Mouse (Mus musculus) small intestine, adult 2 months (tissue): Measurements from ENCODE around the gene Lama5. TPM values are rescaled to one million over a fixed set of nuclear protein-coding genes. Genes with fewer than 3 reads are reported as not detected.

Experiments used
- H3K27ac ChIP-seq: fragments of 200-500 bp; 2 replicates; pipeline ENCODE4 v1.5.1; 2012; ENCODE audit warnings: low read depth, low read length, control low read depth, inconsistent platforms; ENCODE audit not compliant: insufficient read depth
- H3K27me3 ChIP-seq: fragments of 200-500 bp; 2 replicates; pipeline ENCODE4 v1.6.1; 2012; ENCODE audit warnings: mild to moderate bottlenecking, moderate library complexity, low read length, inconsistent platforms; ENCODE audit not compliant: control insufficient read depth, insufficient read depth
- H3K36me3 ChIP-seq: fragments of 200-500 bp; 2 replicates; pipeline ENCODE4 v1.6.1; 2012; ENCODE audit warnings: mild to moderate bottlenecking, low read length, control low read depth, inconsistent platforms; ENCODE audit not compliant: control insufficient read depth, insufficient read depth
- H3K4me1 ChIP-seq: fragments of 200-500 bp; 2 replicates; pipeline ENCODE4 v1.6.1; 2012; ENCODE audit warnings: low read length, inconsistent platforms, mixed read lengths; ENCODE audit not compliant: control insufficient read depth, insufficient read depth, insufficient read length
- H3K4me3 ChIP-seq: fragments of 200-500 bp; 2 replicates; pipeline ENCODE4 v1.5.1; 2012; ENCODE audit warnings: low read depth, mild to moderate bottlenecking, control low read depth, inconsistent platforms, low read length, moderate library complexity
- CTCF ChIP-seq: fragments of 200-500 bp; IDR thresholded peaks from 2 replicates; pipeline ENCODE4 v1.5.1; 2012; ENCODE audit warnings: low read depth, mild to moderate bottlenecking, control low read depth, inconsistent platforms, low read length, moderate library complexity, mixed read lengths; ENCODE audit not compliant: insufficient replicate concordance, insufficient read length; ENCODE audit errors: extremely low read depth
- POLR2A ChIP-seq: fragments of 200-500 bp; IDR thresholded peaks from 2 replicates; pipeline ENCODE4 v1.6.1; 2012; ENCODE audit warnings: low read depth, mild to moderate bottlenecking, control low read depth, inconsistent platforms, low read length, moderate library complexity
- WGBS: fragments of 180-500 bp; shearing (Covaris S2); methylation state at CpG from one replicate; pipeline ENCODE4 v1.1.7; 2018; 5-methylcytosine and 5-hydroxymethylcytosine counted together
- polyA plus RNA-seq: library from polyadenylated mRNA; depleted of rRNA; stranded (reverse); fragments of >200 nt; gene quantifications from 2 replicates; pipeline ENCODE4 v1.2.3, GENCODE M21; 2012

The Lama5 gene
- polyA plus RNA-seq, 1 experiment, result 41.7 TPM

GRCm38 (mm10) chr2:180228592-180228991 lies 2.9 kb upstream of the Lama5 start:
- no peak overlapping the region for H3K4me3 ChIP-seq
- no peaks in the 10 kb centered on the region for H3K36me3 ChIP-seq
- peak overlapping the region; percentile 43 for H3K27ac ChIP-seq
- TF ChIP-seq POLR2A, result no peak; the same call in 1 of the 2 replicates
- peak; percentile 12; the same call in 1 of the 2 replicates for TF ChIP-seq CTCF
- WGBS, result 34% methylated on average over 7 of the region's 7 CpGs
- H3K4me1 ChIP-seq, result peaks cover 21% of the 10 kb centered on the region
- peaks cover 11% of the 10 kb centered on the region for H3K27me3 ChIP-seq

DNA sequence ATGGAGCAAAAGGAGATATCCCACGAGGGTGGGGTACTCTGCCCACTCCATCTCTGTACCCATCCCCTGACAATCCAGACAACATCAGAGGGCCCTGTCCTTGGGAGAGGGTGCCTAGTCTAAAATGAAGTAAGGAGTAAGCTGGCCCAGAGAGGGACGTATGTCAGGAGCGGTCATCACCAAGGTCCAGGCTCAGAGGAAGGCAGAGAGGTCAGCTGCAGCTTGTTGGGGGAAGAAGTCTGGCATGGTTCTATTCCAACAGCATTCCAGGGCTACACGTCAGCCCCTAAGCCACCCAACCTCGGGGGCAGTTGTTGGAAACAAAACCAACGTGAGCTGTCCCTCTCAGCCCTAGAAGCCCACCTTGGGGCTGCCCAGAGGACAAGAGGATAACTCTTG lies 2.4 kb upstream of the Lama5 start:
- TF ChIP-seq POLR2A (no peak), CTCF (no peak)

DNA sequence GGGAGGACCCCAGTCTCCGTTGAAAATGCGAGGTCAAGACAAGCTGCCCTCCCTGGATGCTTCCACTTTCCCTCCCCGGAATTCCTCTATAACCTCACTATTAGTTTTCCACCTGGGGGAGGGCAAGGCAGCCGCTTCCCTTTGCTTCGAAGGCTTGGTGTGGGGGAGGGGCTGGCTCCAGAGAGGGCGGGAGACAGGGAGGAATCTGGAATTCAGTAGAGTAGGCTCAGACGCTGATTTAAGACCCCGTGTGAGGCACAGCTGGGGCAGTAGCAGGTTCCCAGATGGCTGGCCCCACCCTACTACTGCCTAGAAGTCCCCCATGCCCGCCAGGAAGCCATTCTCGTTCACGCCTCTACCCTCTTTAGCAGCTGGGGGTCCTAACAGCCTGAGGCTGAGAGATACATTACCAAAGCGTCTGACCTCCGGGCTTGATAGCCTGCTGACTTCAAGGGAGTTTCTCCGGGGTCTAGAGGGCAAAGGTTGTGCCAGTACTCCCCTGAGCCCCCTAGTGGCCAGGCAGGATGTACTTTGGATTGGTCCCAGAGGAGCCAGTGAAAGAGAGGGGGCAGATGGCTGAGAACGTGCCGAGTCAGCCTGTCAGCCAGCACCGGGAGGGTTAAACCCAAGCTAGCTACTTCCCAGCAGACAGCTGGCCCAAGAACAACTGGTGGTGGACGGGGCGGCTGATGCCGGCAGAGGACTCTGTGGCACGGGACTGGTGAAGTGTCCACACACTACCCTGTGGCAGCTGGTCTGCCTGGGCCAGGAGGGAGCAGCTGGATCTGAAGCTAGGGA lies 1.8 kb upstream of the Lama5 start:
- H3K4me3 ChIP-seq, result peak overlapping the region; percentile 44

More for the DNA sequence above, 2.4 kb upstream of the Lama5 start:
- peaks cover 11% of the 10 kb centered on the region for H3K27me3 ChIP-seq
- H3K4me1 ChIP-seq, result peaks cover 21% of the 10 kb centered on the region
- WGBS, result 58% methylated on average over 6 of the region's 6 CpGs
- peak overlapping the region; percentile 43 for H3K27ac ChIP-seq
- no peak overlapping the region for H3K4me3 ChIP-seq
- no peaks in the 10 kb centered on the region for H3K36me3 ChIP-seq

DNA sequence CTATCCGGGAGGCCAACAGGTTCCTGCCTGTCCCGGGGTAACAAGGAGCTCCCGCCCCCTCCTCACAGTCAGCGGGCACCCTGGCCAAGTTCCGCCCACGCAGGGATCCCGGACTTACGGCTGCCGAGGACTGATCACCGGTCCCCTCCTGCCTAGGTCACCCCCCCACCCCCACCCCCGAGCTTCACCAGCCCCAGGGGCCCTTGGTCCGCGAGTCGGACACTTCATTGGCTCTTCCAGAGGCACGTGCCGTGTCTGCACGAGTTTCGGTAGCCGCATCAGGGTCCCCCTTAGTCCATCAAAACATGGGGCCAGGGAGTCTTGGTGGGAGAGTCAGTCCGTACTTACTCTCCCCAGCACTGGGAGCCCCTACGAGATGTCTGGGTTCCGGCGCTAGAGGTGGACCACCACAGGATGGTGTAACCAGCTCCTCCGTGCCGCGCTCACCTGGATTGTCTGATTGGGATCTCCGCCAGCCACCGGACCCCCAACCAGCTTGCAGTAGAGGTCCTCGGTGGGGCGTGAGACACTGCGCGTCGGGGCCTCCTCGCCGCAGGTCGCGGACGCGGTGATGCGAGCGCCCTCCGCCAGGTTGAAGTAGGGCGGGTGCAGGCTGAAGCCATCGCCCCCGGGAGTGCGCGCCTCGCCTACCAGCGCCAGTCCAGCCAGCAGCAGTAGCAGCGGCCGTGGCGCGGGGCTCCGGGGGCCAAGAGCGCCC lies 456 bp downstream of the Lama5 start:
- TF ChIP-seq POLR2A (no peak), CTCF (no peak)
- peaks cover 11% of the 10 kb centered on the region for H3K27me3 ChIP-seq
- peaks cover 26% of the 10 kb centered on the region for H3K4me1 ChIP-seq
- WGBS, result under 1% methylated on average over 55 of the region's 55 CpGs
- no peaks in the 10 kb centered on the region for H3K36me3 ChIP-seq
- peak overlapping the region; percentile 41 for H3K27ac ChIP-seq
- peak overlapping the region; percentile 85 for H3K4me3 ChIP-seq

More for the DNA sequence above, 1.8 kb upstream of the Lama5 start:
- Histone ChIP-seq H3K27me3 (peaks cover 11% of the 10 kb centered on the region), H3K4me1 (peaks cover 21% of the 10 kb centered on the region), H3K36me3 (no peaks in the 10 kb centered on the region), H3K27ac (peak overlapping the region; percentile 43)
- WGBS, result 3% methylated on average over 21 of the region's 21 CpGs
- no peak for TF ChIP-seq POLR2A
- TF ChIP-seq CTCF, result peak; percentile 73; the same call in 1 of the 2 replicates

DNA sequence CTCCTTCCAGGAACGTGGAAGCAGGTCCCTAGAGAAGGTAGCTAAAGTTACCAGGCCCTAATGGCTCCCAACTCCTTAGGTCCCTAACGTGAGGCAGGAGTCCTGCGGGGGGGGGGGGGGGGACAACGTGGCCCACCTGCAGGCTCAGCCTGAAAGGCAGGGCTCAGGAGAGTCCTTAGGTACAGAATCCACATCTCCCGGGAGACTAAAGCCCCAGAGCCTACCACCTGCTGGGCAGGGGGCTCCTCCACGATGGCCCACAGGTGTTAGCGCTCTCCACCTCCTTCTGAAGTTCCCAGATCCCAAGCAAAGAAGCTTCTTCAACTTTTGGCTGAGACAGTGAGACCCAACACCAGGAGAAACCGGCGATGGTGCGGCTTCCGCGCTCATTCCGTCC lies 1.0 kb downstream of the Lama5 start:
- Histone ChIP-seq H3K27me3 (peaks cover 11% of the 10 kb centered on the region), H3K27ac (no peak overlapping the region), H3K4me3 (peak overlapping the region; percentile 85), H3K36me3 (no peaks in the 10 kb centered on the region), H3K4me1 (peaks cover 26% of the 10 kb centered on the region)
- TF ChIP-seq CTCF, result no peak
- no peak for TF ChIP-seq POLR2A
- WGBS, result 7% methylated on average over 13 of the region's 13 CpGs

DNA sequence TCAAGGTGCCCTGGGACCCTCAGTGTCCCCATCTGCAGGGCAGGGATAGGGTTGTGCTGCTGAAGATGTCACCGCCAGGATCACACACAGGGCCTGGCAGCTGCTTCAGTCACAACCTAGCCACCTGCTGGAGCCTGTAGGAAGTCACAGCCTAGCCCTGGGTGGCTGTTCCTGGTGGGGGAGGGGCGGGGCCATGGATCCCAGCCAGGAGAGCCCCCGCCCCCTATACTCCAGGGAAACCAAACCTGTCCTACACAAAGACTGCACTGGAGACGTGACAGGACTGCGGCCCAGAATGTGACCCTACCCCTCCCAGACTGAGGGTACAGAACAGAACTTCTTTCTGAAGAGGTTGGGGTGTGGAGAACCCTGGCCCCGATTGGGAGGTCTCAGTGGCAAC lies 3.4 kb downstream of the Lama5 start:
- TF ChIP-seq CTCF (no peak), POLR2A (no peak)
- Histone ChIP-seq H3K36me3 (no peaks in the 10 kb centered on the region), H3K27ac (no peak overlapping the region), H3K27me3 (peaks cover 11% of the 10 kb centered on the region), H3K4me3 (no peak overlapping the region), H3K4me1 (peaks cover 22% of the 10 kb centered on the region)
- WGBS, result 23% methylated on average over 6 of the region's 6 CpGs

- peaks cover 11% of the 10 kb centered on the region for H3K27me3 ChIP-seq
- TF ChIP-seq POLR2A (no peak), CTCF (no peak)
- 83% methylated on average over 9 of the region's 9 CpGs for WGBS
- no peak overlapping the region for H3K27ac ChIP-seq
- H3K4me3 ChIP-seq, result no peak overlapping the region
- peaks cover 15% of the 10 kb centered on the region for H3K4me1 ChIP-seq
- no peaks in the 10 kb centered on the region for H3K36me3 ChIP-seq
Observed at GRCm38 (mm10) chr2:180221051-180221450, 4.6 kb downstream of the Lama5 start.
